Mouse (Mus musculus) thymus, postnatal 36 days (tissue): ENCODE measurements around the gene Snca.
"Not testable (repeated sequence)": the region's sequence is repeated elsewhere in the genome, so short reads cannot be mapped to it uniquely, and the experiment has no call there.

ENCODE experiments used
- DNase-seq, 2 experiments: peaks; one replicate each; pipeline ENCODE4 v3.0.0; 2022; ENCODE audit warnings: mixed read lengths in 2 of 2

Gene Snca

DNA sequence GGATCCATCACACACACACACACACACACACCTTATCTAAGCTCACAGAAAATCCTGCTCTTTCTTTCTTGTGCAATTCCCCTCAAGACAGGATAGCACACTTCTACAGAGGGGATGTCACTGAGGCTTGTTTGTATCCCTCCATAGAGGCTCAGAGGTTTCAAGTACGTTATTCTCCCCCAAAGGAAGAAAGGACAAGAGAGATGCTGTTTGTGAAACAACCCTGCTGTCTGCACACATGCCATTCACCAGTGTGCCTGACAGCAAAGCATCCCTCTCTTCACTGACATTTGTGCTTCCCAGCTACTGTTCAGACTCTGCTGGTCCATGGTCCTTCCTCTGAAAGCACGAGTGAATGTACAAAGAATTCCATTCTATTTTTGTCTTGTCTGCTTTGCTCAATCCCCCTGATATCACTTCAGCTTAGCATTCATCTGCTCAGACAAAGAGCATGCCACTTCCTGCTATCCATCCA lies 119.6 kb downstream of the Snca start:
- DNase-seq: no peak

DNA sequence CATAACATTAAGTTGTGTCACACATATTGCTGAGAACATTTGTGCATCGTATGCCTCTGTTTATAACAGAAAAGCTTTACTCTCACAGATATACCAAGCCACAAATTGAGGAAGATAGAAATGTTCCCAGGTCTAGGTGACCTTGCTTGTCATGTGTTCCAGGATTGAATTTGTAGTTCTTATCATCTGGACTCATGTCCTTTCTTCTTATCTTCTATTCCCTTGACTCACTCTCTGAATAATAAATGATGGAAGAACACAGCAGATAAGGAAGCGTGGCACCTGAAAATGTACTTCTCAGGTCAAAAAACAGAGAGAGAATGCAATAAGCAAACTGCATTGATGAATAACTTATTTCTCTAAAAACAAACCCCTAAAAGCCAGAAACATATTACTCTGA lies 131.6 kb downstream of the Snca start:
- DNase-seq: no peak

DNA sequence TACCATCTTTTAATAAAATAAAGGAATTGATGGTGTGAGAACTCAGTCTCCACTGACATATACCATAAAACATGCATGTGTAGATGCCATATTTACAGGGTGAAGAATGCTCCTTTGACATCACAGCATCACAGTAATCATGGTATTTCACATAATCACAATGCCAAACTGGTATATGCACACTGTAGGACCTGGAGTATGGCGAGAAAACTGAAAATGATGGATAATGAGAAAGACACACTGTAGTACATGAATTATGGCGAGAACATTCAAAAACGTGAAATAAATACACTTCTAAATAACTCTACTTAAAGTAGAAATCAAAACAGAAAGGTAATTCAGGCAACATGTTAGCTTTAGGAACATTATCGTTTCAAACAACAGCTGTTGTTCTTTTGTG lies 142.6 kb downstream of the Snca start:
- not testable (repeated sequence) for DNase-seq

DNA sequence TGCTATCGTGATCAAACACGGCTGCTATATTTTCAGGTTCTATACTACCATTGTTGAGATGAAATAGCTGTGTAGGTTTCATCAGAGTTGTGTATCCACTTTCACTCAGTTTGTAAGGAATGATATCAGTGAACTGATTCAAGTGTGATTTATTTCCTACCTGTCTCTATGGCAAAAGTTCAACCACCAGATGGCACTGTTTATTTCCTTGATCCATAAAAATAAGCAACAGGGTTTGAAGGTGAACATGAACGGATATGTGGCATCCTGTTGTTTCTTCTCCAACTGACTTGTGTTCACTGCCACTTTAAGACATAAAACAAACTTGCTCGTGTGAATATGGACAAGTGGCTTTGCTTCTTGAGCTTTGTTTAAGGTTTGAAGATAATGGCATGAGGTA lies 147.4 kb downstream of the Snca start:
- no peak for DNase-seq
